Mouse (Mus musculus): ENCODE results near the gene Rdh11. TPM values are rescaled to one million over a fixed set of nuclear protein-coding genes. Genes with fewer than 3 reads are reported as not detected.
"Not testable (repeated sequence)": the region's sequence is repeated elsewhere in the genome, so short reads cannot be mapped to it uniquely, and the experiment has no call there.

Rdh11 gene
- 24.3 and 25.9 TPM in 2 replicates for polyA plus RNA-seq (2012; rRNA removed)

GRCm38 (mm10) chr12:79192193-79192592 lies at the start of gene Rdh11:
Gene Rdh11 (minus strand): TSS chr12:79192293.
- DNase-seq (ENCODE audit: low read depth), result no peak
- TF ChIP-seq CTCF (IDR thresholded peaks at IDR 0.05; ENCODE audit: borderline replicate concordance, extremely low read depth, insufficient read depth, insufficient read length) (no peak), POLR2A (IDR thresholded peaks at IDR 0.05; ENCODE audit: borderline replicate concordance, extremely low read depth, insufficient read depth, insufficient read length, poor library complexity, severe bottlenecking) (no peak)

GRCm38 (mm10) chr12:79235485-79236080 lies 43.5 kb upstream of the Rdh11 start:
- TF ChIP-seq CTCF (IDR thresholded peaks at IDR 0.05; ENCODE audit: borderline replicate concordance, extremely low read depth, insufficient read depth, insufficient read length) (no peak), POLR2A (IDR thresholded peaks at IDR 0.05; ENCODE audit: borderline replicate concordance, extremely low read depth, insufficient read depth, insufficient read length, poor library complexity, severe bottlenecking) (no peak)
- no peak for DNase-seq (ENCODE audit: low read depth)

GRCm38 (mm10) chr12:79217511-79217910 lies 25.4 kb upstream of the Rdh11 start:
- no peak for DNase-seq (ENCODE audit: low read depth)
- TF ChIP-seq CTCF (IDR thresholded peaks at IDR 0.05; ENCODE audit: borderline replicate concordance, extremely low read depth, insufficient read depth, insufficient read length), result no peak
- TF ChIP-seq POLR2A (IDR thresholded peaks at IDR 0.05; ENCODE audit: borderline replicate concordance, extremely low read depth, insufficient read depth, insufficient read length, poor library complexity, severe bottlenecking), result no peak

GRCm38 (mm10) chr12:79211447-79211846 lies 19.4 kb upstream of the Rdh11 start:
- DNase-seq (ENCODE audit: low read depth), result no peak
- no peak for TF ChIP-seq CTCF (IDR thresholded peaks at IDR 0.05; ENCODE audit: borderline replicate concordance, extremely low read depth, insufficient read depth, insufficient read length)
- no peak for TF ChIP-seq POLR2A (IDR thresholded peaks at IDR 0.05; ENCODE audit: borderline replicate concordance, extremely low read depth, insufficient read depth, insufficient read length, poor library complexity, severe bottlenecking)

- DNase-seq (ENCODE audit: low read depth), result peak; percentile 75
- no peak for TF ChIP-seq POLR2A (IDR thresholded peaks at IDR 0.05; ENCODE audit: borderline replicate concordance, extremely low read depth, insufficient read depth, insufficient read length, poor library complexity, severe bottlenecking)
Measured at GRCm38 (mm10) chr12:79208703-79209464, 16.8 kb upstream of the Rdh11 start, which contains the start of gene Rdh12. Gene Rdh12 (plus strand): TSS chr12:79208914.

- no peak for DNase-seq (ENCODE audit: low read depth)
Measured at GRCm38 (mm10) chr12:79201882-79202281, 9.8 kb upstream of the Rdh11 start.

GRCm38 (mm10) chr12:79197105-79197504 lies 5.0 kb upstream of the Rdh11 start:
- TF ChIP-seq POLR2A (IDR thresholded peaks at IDR 0.05; ENCODE audit: borderline replicate concordance, extremely low read depth, insufficient read depth, insufficient read length, poor library complexity, severe bottlenecking), result no peak
- no peak for TF ChIP-seq CTCF (IDR thresholded peaks at IDR 0.05; ENCODE audit: borderline replicate concordance, extremely low read depth, insufficient read depth, insufficient read length)
- no peak for DNase-seq (ENCODE audit: low read depth)

More at GRCm38 (mm10) chr12:79201882-79202281, 9.8 kb upstream of the Rdh11 start:
- no peak for TF ChIP-seq CTCF (IDR thresholded peaks at IDR 0.05; ENCODE audit: borderline replicate concordance, extremely low read depth, insufficient read depth, insufficient read length)
- no peak for TF ChIP-seq POLR2A (IDR thresholded peaks at IDR 0.05; ENCODE audit: borderline replicate concordance, extremely low read depth, insufficient read depth, insufficient read length, poor library complexity, severe bottlenecking)

GRCm38 (mm10) chr12:79193441-79193840 lies 1.3 kb upstream of the Rdh11 start:
- DNase-seq (ENCODE audit: low read depth), result peak; percentile 83
- TF ChIP-seq POLR2A (IDR thresholded peaks at IDR 0.05; ENCODE audit: borderline replicate concordance, extremely low read depth, insufficient read depth, insufficient read length, poor library complexity, severe bottlenecking) (no peak), CTCF (IDR thresholded peaks at IDR 0.05; ENCODE audit: borderline replicate concordance, extremely low read depth, insufficient read depth, insufficient read length) (peak; percentile 73; the same call in 1 of the 2 replicates)

GRCm38 (mm10) chr12:79191701-79192100 lies 392 bp downstream of the Rdh11 start:
- TF ChIP-seq POLR2A (IDR thresholded peaks at IDR 0.05; ENCODE audit: borderline replicate concordance, extremely low read depth, insufficient read depth, insufficient read length, poor library complexity, severe bottlenecking) (no peak), CTCF (IDR thresholded peaks at IDR 0.05; ENCODE audit: borderline replicate concordance, extremely low read depth, insufficient read depth, insufficient read length) (peak; percentile 64; the same call in 1 of the 2 replicates)
- DNase-seq (ENCODE audit: low read depth), result peak; percentile 94

- TF ChIP-seq POLR2A (IDR thresholded peaks at IDR 0.05; ENCODE audit: borderline replicate concordance, extremely low read depth, insufficient read depth, insufficient read length, poor library complexity, severe bottlenecking) (no peak), CTCF (IDR thresholded peaks at IDR 0.05; ENCODE audit: borderline replicate concordance, extremely low read depth, insufficient read depth, insufficient read length) (peak; percentile 17; the same call in 1 of the 2 replicates)
- DNase-seq (ENCODE audit: low read depth), result peak; percentile 94
Measured at GRCm38 (mm10) chr12:79190931-79191673, 991 bp downstream of the Rdh11 start.

- not testable (repeated sequence) for DNase-seq (ENCODE audit: low read depth)
Measured at GRCm38 (mm10) chr12:79185160-79185559, 6.9 kb downstream of the Rdh11 start.

Data from brain, embryonic 14.5 days (tissue).